Mouse (Mus musculus) ovary, postnatal 36 days (tissue): ENCODE measurements at regions not wholly inside any gene's neighbourhood (a gene's known extent, or its start where the extent isn't known, plus 50 kb on each side); places are given as distances from the start of the nearest gene placed in this dataset.
"Not testable (repeated sequence)": the region's sequence is repeated elsewhere in the genome, so short reads cannot be mapped to it uniquely, and the experiment has no call there.

ENCODE experiments used
- DNase-seq: peaks from one replicate; pipeline ENCODE4 v3.0.0; 2022; ENCODE audit warnings: low spot score, mixed read lengths

- DNase-seq: no peak
These were observed 140.7 kb upstream of the Gm12728 start for GRCm38 (mm10) chr4:105648820-105649446.

- DNase-seq: no peak
These were observed 140.2 kb upstream of the Gm12728 start for GRCm38 (mm10) chr4:105649447-105649833.

GRCm38 (mm10) chr4:105656071-105656655 lies 133.5 kb upstream of the Gm12728 start:
- DNase-seq: no peak

GRCm38 (mm10) chr4:105658581-105658980 lies 131.1 kb upstream of the Gm12728 start:
- DNase-seq: no peak

- DNase-seq: no peak
These were observed 113.0 kb upstream of the Gm12728 start for GRCm38 (mm10) chr4:105676690-105677089.

GRCm38 (mm10) chr4:105690716-105691115 lies 99.0 kb upstream of the Gm12728 start:
- no peak for DNase-seq

- no peak for DNase-seq
These were observed 97.3 kb upstream of the Gm12728 start for GRCm38 (mm10) chr4:105692380-105692779.

- DNase-seq: no peak
These were observed 93.8 kb upstream of the Gm12728 start for GRCm38 (mm10) chr4:105695895-105696294.

GRCm38 (mm10) chr4:105697123-105697522 lies 92.5 kb upstream of the Gm12728 start:
- DNase-seq: no peak

- no peak for DNase-seq
These were observed 87.6 kb upstream of the Gm12728 start for GRCm38 (mm10) chr4:105702036-105702435.

- no peak for DNase-seq
These were observed 86.3 kb upstream of the Gm12728 start for GRCm38 (mm10) chr4:105703408-105703807.

GRCm38 (mm10) chr4:105704271-105704670 lies 85.4 kb upstream of the Gm12728 start:
- DNase-seq: no peak

GRCm38 (mm10) chr4:105705996-105706395 lies 83.7 kb upstream of the Gm12728 start:
- DNase-seq: no peak

GRCm38 (mm10) chr4:105708080-105708796 lies 81.4 kb upstream of the Gm12728 start:
- peak; percentile 8 for DNase-seq

GRCm38 (mm10) chr4:105713956-105714355 lies 75.7 kb upstream of the Gm12728 start:
- DNase-seq: no peak

GRCm38 (mm10) chr4:105718080-105718479 lies 71.6 kb upstream of the Gm12728 start:
- DNase-seq: no peak

- no peak for DNase-seq
These were observed 61.0 kb upstream of the Gm12728 start for GRCm38 (mm10) chr4:105728696-105729095.

GRCm38 (mm10) chr4:105730900-105731299 lies 58.8 kb upstream of the Gm12728 start:
- no peak for DNase-seq

GRCm38 (mm10) chr4:105735116-105735515 lies 54.6 kb upstream of the Gm12728 start:
- not testable (repeated sequence) for DNase-seq
